Mouse (Mus musculus): ENCODE results near the gene Naip1.

Naip1 gene

GRCm38 (mm10) chr13:100391021-100391420 is 61.6 kb downstream of the Naip1 start:
- peak; percentile 5 for DNase-seq

GRCm38 (mm10) chr13:100370536-100370935 is 82.1 kb downstream of the Naip1 start:
- no peak for DNase-seq

Measured in lung, postnatal 10 days (tissue).